Mouse (Mus musculus) 3134 (cell line): ENCODE results near the gene Wdr37.

Experiments used
- DNase-seq: peaks from one replicate; pipeline ENCODE4 v3.0.0-alpha.2; 2011; ENCODE audit warnings: low spot score; ENCODE audit not compliant: insufficient read length; ENCODE audit errors: extremely low read depth

The Wdr37 gene

GRCm38 (mm10) chr13:8769654-8770227 lies 102.0 kb downstream of the Wdr37 start:
- no peak for DNase-seq

- DNase-seq, result no peak
Measured at GRCm38 (mm10) chr13:8760940-8761339, 110.8 kb downstream of the Wdr37 start.
